Mouse (Mus musculus) limb, embryonic 10.5 days (tissue): ENCODE measurements around the gene Usp32. TPM values are rescaled to one million over a fixed set of nuclear protein-coding genes. Genes with fewer than 3 reads are reported as not detected.

Source experiments
- DNase-seq: peaks from one replicate; pipeline ENCODE4 v3.0.0-alpha.2; 2017; ENCODE audit warnings: low spot score
- H3K27ac ChIP-seq: fragments of 300-500 bp; sonication (generic); 2 replicates; pipeline ENCODE4 v1.5.1; 2016; ENCODE audit warnings: mild to moderate bottlenecking
- H3K27me3 ChIP-seq: fragments of 300-500 bp; sonication (generic); 2 replicates; pipeline ENCODE4 v1.6.1; 2016; ENCODE audit warnings: low read depth, mild to moderate bottlenecking; ENCODE audit not compliant: poor library complexity, severe bottlenecking
- H3K36me3 ChIP-seq: fragments of 300-500 bp; sonication (generic); 2 replicates; pipeline ENCODE4 v1.6.1; 2016; ENCODE audit warnings: mild to moderate bottlenecking, moderate library complexity
- H3K4me1 ChIP-seq: fragments of 300-500 bp; sonication (generic); 2 replicates; pipeline ENCODE4 v1.6.1; 2016
- H3K4me3 ChIP-seq: fragments of 300-500 bp; sonication (generic); 2 replicates; pipeline ENCODE4 v1.5.1; 2016; ENCODE audit warnings: mild to moderate bottlenecking, moderate library complexity
- H3K9me3 ChIP-seq: fragments of 300-500 bp; sonication (generic); replicated peaks from 2 replicates; pipeline ENCODE4 v1.6.1; 2016; ENCODE audit warnings: mild to moderate bottlenecking
- WGBS: fragments of 180-500 bp; shearing (Covaris S2); methylation state at CpG from one replicate; pipeline ENCODE4 v1.1.7; 2016; 5-methylcytosine and 5-hydroxymethylcytosine counted together
- polyA plus RNA-seq: library from polyadenylated mRNA; unstranded; fragments of >200 nt; fragmentation: Nextera tagmentation; extraction: Ambion mirVana; gene quantifications from 2 replicates; pipeline ENCODE4 v1.2.1, GENCODE M21; 2016

The Usp32 gene
- polyA plus RNA-seq, 1 experiment from 2014 or later = 4.5 TPM

GRCm38 (mm10) chr11:85109957-85110356 is 30.0 kb downstream of the Usp32 start:
- Histone ChIP-seq H3K4me3 (no peak overlapping the region), H3K27ac (no peak overlapping the region)

GRCm38 (mm10) chr11:85107217-85107616 is 32.7 kb downstream of the Usp32 start:
- 93% methylated on average over 3 of the region's 3 CpGs for WGBS
- no peak for DNase-seq
- H3K4me1 ChIP-seq = no peaks in the 10 kb centered on the region
- no peak overlapping the region for H3K27ac ChIP-seq
- H3K4me3 ChIP-seq = no peak overlapping the region
- no peaks in the 10 kb centered on the region for H3K27me3 ChIP-seq
- H3K36me3 ChIP-seq = peaks cover 6% of the 10 kb centered on the region
- H3K9me3 ChIP-seq = no peaks in the 10 kb centered on the region

More at GRCm38 (mm10) chr11:85109957-85110356, 30.0 kb downstream of the Usp32 start:
- no peaks in the 10 kb centered on the region for H3K4me1 ChIP-seq
- H3K36me3 ChIP-seq = peaks cover 6% of the 10 kb centered on the region
- H3K27me3 ChIP-seq = no peaks in the 10 kb centered on the region
- DNase-seq = no peak
- H3K9me3 ChIP-seq = no peaks in the 10 kb centered on the region

- no peaks in the 10 kb centered on the region for H3K9me3 ChIP-seq
- H3K4me1 ChIP-seq = no peaks in the 10 kb centered on the region
- no peak for DNase-seq
- H3K27ac ChIP-seq = no peak overlapping the region
- H3K36me3 ChIP-seq = peaks cover under 1% of the 10 kb centered on the region; the same call in 1 of the 2 replicates
- H3K4me3 ChIP-seq = no peak overlapping the region
- no peaks in the 10 kb centered on the region for H3K27me3 ChIP-seq
- WGBS = 95% methylated on average over 2 of the region's 2 CpGs
Observed at GRCm38 (mm10) chr11:85105836-85106235, 34.1 kb downstream of the Usp32 start.

- no peaks in the 10 kb centered on the region for H3K9me3 ChIP-seq
- no peaks in the 10 kb centered on the region for H3K27me3 ChIP-seq
- no peak overlapping the region for H3K4me3 ChIP-seq
- no peak overlapping the region for H3K27ac ChIP-seq
- DNase-seq = no peak
- H3K36me3 ChIP-seq = no peaks in the 10 kb centered on the region
- WGBS = 53% methylated on average over 2 of the region's 2 CpGs
- no peaks in the 10 kb centered on the region for H3K4me1 ChIP-seq
Observed at GRCm38 (mm10) chr11:85103763-85104162, 36.2 kb downstream of the Usp32 start.

- no peak for DNase-seq
- no peak overlapping the region for H3K27ac ChIP-seq
Observed at GRCm38 (mm10) chr11:85095116-85095515, 44.8 kb downstream of the Usp32 start.

GRCm38 (mm10) chr11:85086253-85086652 is 53.7 kb downstream of the Usp32 start:
- Histone ChIP-seq H3K27me3 (no peaks in the 10 kb centered on the region), H3K4me1 (no peaks in the 10 kb centered on the region), H3K27ac (no peak overlapping the region), H3K9me3 (no peaks in the 10 kb centered on the region), H3K36me3 (0 out of 2 replicates have a peak, but pooled peaks cover 5% of the 10 kb centered on the region), H3K4me3 (no peak overlapping the region)
- DNase-seq = no peak

More at GRCm38 (mm10) chr11:85095116-85095515, 44.8 kb downstream of the Usp32 start:
- Histone ChIP-seq H3K27me3 (no peaks in the 10 kb centered on the region), H3K36me3 (peaks cover 3% of the 10 kb centered on the region; the same call in 1 of the 2 replicates), H3K9me3 (no peaks in the 10 kb centered on the region), H3K4me1 (0 out of 2 replicates have a peak, but pooled peaks cover 3% of the 10 kb centered on the region), H3K4me3 (no peak overlapping the region)
- WGBS = 47% methylated on average over 5 of the region's 5 CpGs

GRCm38 (mm10) chr11:85067871-85068270 is 72.1 kb downstream of the Usp32 start:
- no peak for DNase-seq
- 95% methylated on average over 4 of the region's 4 CpGs for WGBS
- H3K27ac ChIP-seq = no peak overlapping the region
- no peaks in the 10 kb centered on the region for H3K4me1 ChIP-seq
- no peaks in the 10 kb centered on the region for H3K9me3 ChIP-seq
- H3K36me3 ChIP-seq = peaks cover 11% of the 10 kb centered on the region
- H3K4me3 ChIP-seq = no peak overlapping the region
- H3K27me3 ChIP-seq = no peaks in the 10 kb centered on the region

- WGBS = 97% methylated on average over 4 of the region's 4 CpGs
- no peaks in the 10 kb centered on the region for H3K27me3 ChIP-seq
- no peak overlapping the region for H3K27ac ChIP-seq
- no peak for DNase-seq
- no peaks in the 10 kb centered on the region for H3K4me1 ChIP-seq
- H3K9me3 ChIP-seq = no peaks in the 10 kb centered on the region
- no peak overlapping the region for H3K4me3 ChIP-seq
- H3K36me3 ChIP-seq = no peaks in the 10 kb centered on the region
Observed at GRCm38 (mm10) chr11:85058562-85058961, 81.4 kb downstream of the Usp32 start.

GRCm38 (mm10) chr11:85057544-85057943 is 82.4 kb downstream of the Usp32 start:
- DNase-seq = no peak
- Histone ChIP-seq H3K4me1 (no peaks in the 10 kb centered on the region), H3K36me3 (no peaks in the 10 kb centered on the region), H3K27me3 (no peaks in the 10 kb centered on the region), H3K4me3 (no peak overlapping the region), H3K9me3 (no peaks in the 10 kb centered on the region), H3K27ac (no peak overlapping the region)
- WGBS = 100% methylated on average over 1 of the region's 1 CpGs

- no peak for DNase-seq
- H3K4me1 ChIP-seq = no peaks in the 10 kb centered on the region
- WGBS = 84% methylated on average over 5 of the region's 5 CpGs
- no peaks in the 10 kb centered on the region for H3K9me3 ChIP-seq
- H3K27ac ChIP-seq = no peak overlapping the region
- no peak overlapping the region for H3K4me3 ChIP-seq
- H3K27me3 ChIP-seq = no peaks in the 10 kb centered on the region
- no peaks in the 10 kb centered on the region for H3K36me3 ChIP-seq
Observed at GRCm38 (mm10) chr11:85056901-85057300, 83.1 kb downstream of the Usp32 start.

- no peaks in the 10 kb centered on the region for H3K36me3 ChIP-seq
- no peak for DNase-seq
- H3K27ac ChIP-seq = no peak overlapping the region
- H3K9me3 ChIP-seq = no peaks in the 10 kb centered on the region
- 90% methylated on average over 2 of the region's 2 CpGs for WGBS
- no peaks in the 10 kb centered on the region for H3K4me1 ChIP-seq
- no peak overlapping the region for H3K4me3 ChIP-seq
- no peaks in the 10 kb centered on the region for H3K27me3 ChIP-seq
Observed at GRCm38 (mm10) chr11:85055561-85055960, 84.4 kb downstream of the Usp32 start.

GRCm38 (mm10) chr11:85039256-85039655 is 100.7 kb downstream of the Usp32 start:
- no peaks in the 10 kb centered on the region for H3K4me1 ChIP-seq
- H3K9me3 ChIP-seq = no peaks in the 10 kb centered on the region
- H3K27ac ChIP-seq = no peak overlapping the region
- H3K27me3 ChIP-seq = no peaks in the 10 kb centered on the region
- peaks cover 12% of the 10 kb centered on the region; the same call in 1 of the 2 replicates for H3K36me3 ChIP-seq
- WGBS = 76% methylated on average over 3 of the region's 3 CpGs
- no peak for DNase-seq
- no peak overlapping the region for H3K4me3 ChIP-seq

- Histone ChIP-seq H3K4me3 (no peak overlapping the region), H3K36me3 (peaks cover 24% of the 10 kb centered on the region), H3K27ac (no peak overlapping the region), H3K9me3 (no peaks in the 10 kb centered on the region), H3K4me1 (no peaks in the 10 kb centered on the region), H3K27me3 (no peaks in the 10 kb centered on the region)
- DNase-seq = no peak
Observed at GRCm38 (mm10) chr11:85013121-85013520, 126.8 kb downstream of the Usp32 start.

- H3K36me3 ChIP-seq = peaks cover 22% of the 10 kb centered on the region
Observed at GRCm38 (mm10) chr11:85003566-85003965, 136.4 kb downstream of the Usp32 start.

More at GRCm38 (mm10) chr11:85003566-85003965, 136.4 kb downstream of the Usp32 start:
- no peak for DNase-seq
- WGBS = 97% methylated on average over 3 of the region's 3 CpGs
- Histone ChIP-seq H3K9me3 (no peaks in the 10 kb centered on the region), H3K4me1 (no peaks in the 10 kb centered on the region), H3K27ac (no peak overlapping the region), H3K4me3 (no peak overlapping the region), H3K27me3 (no peaks in the 10 kb centered on the region)
